Mouse (Mus musculus) heart, postnatal 0 days (tissue): ENCODE data around the gene Brpf1.

ENCODE experiments used
- CTCF ChIP-seq: IDR thresholded peaks from 2 replicates; pipeline ENCODE4 v1.5.1; 2016; ENCODE audit warnings: antibody characterized with exemption, control low read depth, low read depth
- EP300 ChIP-seq: IDR thresholded peaks from 2 replicates; pipeline ENCODE4 v1.6.1; 2016; ENCODE audit warnings: antibody characterized with exemption, low read depth

DNA sequence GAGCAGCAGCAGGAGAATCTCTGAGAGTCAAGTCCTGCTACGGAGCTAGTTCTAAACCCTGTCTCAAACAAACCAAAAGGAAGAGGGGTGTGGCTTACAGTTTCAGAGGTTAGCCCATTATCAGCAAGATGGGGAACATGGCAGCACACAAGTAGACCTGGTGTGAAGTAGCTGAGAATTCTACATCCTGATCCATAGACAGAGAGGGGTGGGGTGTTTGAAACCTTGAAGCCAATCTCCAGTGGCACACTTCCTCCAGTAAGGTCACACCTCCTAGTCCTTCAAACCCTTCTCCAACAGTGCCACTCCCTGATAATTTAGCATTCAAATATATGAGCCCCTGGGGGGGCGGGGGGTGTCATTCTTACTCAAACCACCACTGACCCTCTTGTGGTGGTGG, 10.9 kb upstream of the Brpf1 start:
- no peak for TF ChIP-seq CTCF
- no peak for TF ChIP-seq EP300
